Mouse (Mus musculus) retina, postnatal 7 days (tissue): ENCODE results near the gene Hps4.
"Not testable (repeated sequence)": the region's sequence is repeated elsewhere in the genome, so short reads cannot be mapped to it uniquely, and the experiment has no call there.

Source experiments
- DNase-seq: peaks from one replicate; pipeline ENCODE4 v3.0.0-alpha.2; 2012; ENCODE audit warnings: low read depth, low spot score

Gene Hps4

DNA sequence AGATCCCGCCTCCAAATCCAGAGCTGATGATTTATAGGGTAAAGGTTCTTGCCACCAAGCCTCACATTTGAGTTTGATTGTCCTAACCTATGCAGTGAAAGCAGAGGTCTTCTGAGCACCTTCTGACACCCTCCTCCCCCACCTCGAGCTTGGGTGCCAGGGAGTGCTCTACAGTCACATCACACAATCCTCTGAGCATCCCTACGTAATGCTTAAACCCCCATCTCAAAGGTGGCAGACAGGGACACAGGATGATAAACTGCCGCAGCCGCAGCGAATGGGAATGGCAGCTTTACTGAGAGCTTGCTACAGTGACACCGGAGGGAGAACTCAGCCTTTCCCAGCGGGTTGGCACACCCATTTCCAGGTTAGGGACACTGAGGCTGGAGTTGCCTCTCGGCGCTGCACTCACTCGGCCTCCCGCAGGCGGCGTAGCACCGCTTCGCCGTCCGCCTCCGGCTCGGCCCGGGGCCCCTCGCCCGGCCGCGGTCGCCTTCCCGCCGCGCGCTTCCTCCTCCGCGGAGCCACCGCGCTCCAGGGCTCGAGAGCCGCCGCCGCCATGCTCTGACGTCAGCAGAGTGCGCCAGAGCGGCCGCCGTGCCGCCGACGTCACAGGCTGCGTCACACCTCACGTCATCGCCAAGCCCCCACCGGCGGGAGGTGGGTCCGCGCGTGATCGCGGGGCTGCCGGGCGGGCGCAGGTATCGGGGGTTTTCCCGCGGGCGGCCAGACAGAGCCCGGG, at the start of gene Hps4, which contains the start of gene Srrd:
Gene Hps4, plus strand, starts transcription at position 621 of the 742 bp plus-strand sequence.
Gene Srrd, minus strand, starts transcription at position 578 of the 742 bp plus-strand sequence.
- DNase-seq, result peak; percentile 78

DNA sequence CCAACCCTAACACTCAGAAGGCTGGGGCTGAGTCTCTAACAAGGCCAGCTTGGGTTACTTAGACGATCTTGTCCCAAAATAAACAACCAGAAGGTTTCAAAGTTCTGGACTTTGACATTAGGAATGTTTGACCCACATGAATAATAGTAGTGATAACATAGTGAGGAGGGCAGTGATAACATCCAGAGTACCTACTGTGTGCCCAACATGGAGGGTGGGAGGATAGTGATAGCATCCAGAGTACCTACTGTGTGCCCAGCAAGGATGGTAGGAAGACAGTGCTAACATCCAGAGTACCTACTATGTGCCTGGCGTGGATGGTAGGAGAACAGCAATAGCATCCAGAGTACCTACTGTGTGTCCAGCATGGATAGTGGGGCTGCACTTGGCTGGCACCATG, 49.1 kb upstream of the Hps4 start:
- DNase-seq, result no peak

DNA sequence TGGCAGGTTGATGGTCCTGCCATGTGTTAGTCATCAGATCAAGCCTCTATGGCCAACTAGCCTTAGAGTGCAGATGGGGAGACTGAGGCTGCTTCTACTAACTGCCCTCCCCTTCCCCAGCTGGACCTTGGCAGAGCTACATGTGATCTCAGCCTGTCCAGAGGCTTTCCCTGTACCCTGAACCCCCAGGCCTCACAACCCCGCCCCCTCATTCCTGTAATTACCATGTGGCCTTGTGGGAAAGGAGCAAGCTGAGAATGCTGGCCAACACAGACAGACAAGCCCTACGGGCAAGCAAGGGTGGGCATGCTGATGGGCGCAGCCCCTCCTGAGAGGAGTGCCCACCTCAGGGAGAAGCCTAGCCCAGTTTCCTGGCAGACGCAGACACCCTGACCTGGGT, 48.2 kb upstream of the Hps4 start:
- no peak for DNase-seq

DNA sequence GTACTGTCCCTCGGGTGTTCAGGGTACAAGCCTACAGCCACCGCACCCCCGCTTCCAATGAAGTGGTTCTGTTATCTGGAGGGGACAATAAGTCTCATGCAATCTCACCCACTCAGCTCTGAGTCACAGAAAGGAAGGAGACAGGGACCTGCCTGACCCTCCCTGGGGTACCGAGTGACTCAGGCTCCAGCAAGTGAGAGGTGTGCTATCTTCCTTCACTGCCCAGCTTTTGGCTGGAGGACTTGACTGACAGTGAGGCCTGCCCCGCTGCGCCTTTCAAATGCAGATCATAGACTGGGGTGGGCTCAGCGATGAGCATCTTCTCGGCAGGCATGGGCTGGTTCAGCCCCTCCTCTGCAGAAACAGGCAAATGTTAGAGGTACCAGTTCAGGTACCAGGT, 47.7 kb upstream of the Hps4 start:
- DNase-seq, result no peak

DNA sequence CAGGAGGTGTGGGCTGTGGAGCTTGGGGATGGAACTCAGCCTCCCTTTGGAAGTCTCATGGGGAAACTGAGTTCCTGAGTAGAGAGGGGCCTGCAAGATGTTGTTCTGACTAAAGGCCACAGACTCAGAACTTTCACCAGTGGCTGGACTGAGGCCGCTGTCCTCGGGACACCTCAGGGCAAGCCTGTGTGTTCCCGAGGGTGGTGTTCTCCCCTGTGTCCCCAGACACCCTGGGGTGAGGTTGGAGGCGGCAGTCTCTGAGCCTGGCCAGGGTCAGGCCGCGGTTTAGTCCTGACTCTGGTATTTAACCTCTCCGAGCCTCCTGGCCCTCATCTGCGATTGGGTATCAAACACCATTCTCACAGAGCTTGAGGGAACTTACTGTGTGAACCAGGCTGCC, 47.3 kb upstream of the Hps4 start:
- DNase-seq, result no peak

DNA sequence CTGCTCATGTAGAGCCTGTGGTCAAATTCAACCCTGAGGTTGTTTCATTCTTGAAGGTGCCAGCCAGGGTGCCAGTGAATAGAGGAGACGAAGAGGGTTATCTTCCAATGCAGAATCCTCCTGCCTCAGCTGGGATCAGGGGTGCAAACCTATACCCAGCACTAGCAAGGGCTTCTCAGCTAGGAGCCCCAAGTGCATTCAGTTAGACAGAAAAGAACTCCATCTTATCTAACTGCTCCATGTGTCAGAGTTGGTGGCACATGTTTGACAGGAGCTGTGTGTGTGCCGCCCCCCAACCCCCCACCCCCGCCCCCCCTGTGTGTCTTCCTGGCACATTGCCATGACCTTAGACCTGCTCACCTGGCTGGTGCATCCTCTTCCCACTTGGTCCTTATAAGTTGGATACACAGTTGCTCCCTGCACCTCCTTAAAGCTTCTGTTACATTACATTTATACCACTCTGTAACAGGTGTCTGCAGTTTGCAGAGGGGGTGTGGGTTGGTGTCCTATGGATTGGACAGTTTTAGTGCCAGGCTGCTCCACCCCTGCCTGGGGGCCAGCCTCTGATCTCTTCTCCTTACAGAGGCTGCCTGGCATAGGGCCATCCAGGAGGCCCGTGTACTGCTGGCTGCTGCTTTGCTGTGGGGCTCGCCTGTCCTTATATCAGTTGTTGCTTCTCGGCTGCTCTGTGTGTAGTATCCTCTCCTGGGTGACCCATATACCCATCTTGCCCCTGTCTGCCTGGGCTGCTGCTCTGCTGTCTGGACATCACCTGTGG, 46.3 kb upstream of the Hps4 start:
- no peak for DNase-seq

DNA sequence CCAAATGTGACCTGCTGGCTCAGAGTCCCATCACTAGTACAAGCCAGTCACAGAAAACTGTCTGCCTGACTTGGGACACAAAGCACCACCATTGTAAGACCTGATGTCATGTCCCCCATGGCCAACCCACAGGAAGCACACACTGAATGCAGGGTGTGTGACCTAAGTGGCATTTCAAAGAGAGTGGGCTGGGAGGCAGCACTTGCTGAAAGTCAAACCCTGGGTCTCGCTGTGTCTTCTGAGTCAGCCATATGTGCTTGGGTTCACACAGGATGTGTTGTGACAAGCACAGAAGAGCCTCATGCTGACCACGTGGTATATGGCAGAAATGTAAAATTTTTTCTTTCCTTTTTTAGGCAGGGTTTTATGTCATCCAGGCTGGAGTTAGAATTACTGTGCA, 45.6 kb upstream of the Hps4 start:
- DNase-seq, result no peak

DNA sequence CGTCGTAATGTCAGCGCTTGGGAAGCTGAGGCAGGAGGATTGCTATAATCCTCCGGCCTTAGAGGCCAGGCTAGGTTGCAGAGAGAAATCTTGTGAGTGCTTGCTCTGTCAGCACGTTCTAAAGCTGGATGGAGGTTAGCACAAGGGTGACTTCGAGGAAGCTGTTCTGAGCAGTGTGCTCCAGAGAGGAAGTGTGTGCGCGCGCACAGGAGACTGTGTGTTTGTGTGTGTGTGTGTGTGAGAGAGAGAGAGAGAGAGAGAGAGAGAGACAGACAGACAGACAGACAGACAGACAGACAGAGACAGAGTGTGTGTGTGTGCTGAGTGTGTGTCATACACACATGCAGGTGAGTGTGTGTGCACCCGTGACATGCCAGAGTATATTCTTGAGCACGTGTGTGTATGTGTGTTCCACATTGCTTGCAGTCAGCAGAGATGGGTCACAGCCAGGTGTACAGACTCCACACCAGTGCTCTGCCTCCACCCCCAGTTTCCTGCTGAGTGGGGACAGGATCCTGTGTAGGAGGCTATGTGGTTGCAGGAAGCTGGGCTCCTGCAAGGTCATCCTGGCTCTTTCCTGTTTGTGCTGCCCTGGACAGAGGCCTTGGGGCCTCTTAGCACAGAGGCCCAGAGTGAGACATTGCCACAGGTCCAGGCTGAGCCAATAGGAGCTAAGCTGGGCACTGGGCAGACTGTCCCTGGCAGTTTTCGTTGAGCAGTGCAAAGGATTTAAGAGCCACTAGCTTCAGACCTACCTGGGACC, 44.5 kb upstream of the Hps4 start:
- DNase-seq, result no peak

DNA sequence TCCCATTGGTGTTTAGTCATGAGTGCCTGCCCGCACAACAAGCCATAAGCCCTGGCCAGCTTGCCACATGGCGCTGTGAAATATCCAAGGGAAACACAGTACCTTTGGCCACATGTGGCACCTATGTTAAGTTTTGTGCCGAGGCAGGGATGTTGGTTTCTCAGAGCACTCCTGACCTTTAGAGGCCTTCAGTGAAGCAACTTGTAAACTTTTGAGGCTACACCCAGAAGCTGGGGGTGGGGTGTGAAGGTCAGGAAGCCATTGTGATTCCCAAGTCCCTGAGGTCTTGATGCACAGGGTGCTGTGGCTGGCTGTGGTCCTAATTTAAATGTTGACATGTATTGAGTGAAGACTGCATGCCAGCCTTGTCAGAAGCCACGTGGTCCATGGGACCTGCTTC, 43.5 kb upstream of the Hps4 start:
- no peak for DNase-seq

DNA sequence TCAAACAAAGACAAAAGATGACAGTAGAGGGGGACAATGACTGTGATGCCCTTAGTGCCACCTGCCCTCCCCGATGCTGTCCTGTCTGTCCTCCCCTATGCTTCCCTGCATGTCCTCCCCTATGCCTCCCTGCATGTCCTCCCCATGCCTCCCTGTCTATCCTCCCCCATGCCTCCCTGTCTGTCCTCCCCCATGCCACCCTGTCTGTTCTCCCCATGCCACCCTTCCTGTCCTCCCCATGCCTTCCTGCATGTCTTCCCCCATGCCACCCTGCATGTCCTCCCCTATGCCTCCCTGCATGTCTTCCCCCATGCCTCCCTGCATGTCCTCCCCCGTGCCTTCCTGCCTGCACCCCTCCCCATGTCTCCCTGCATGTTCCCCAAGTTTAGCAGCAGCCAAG, 42.8 kb upstream of the Hps4 start:
- DNase-seq, result no peak

DNA sequence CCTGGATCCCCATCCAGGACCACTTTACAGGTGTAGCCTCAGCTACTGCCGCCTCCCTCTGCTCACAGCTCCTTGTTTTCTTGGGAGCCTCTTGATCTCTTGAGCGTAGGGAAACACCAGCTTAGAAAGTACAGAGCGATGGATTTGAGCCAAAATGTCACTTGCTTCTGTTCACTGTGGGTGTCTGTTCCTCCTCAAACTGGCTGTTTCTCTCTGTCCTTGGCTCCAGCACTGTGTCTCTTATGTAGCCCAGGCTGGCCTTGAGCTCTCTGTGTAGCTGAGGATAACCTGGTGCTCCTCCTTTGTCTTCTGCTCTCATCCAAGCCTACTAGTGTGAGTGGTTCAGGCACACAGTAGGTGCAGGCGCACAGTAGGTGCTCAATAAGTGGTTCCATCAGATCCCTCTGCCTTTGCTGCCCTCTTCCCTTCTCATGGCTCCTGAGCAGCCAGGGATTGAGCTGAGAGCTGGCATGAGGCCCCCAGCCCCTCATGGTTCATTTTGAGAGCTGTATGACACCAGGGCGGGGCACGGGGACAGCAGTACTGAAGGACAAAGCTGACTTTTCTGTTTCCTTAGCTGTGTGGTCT, 42.1 kb upstream of the Hps4 start:
- DNase-seq, result no peak

DNA sequence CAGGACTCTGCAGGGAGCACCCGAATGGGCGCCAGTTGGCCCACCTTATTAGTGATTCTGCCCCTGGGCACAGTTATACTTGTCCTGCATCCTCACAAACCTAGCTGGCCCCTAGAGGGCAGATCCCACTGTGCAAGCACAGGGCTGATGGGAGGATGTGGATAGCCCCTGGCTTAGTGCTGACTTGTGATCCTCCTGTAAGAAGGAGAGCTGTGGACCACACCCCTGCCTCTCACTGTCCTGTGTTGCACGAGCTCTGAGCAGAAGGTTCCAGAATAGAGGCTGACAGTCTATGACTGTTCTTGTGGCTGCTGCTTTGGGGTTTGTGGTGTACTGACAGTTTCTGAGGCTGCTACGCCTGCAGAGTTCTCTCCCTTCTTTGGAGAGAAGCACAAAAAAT, 41.2 kb upstream of the Hps4 start:
- DNase-seq, result no peak

DNA sequence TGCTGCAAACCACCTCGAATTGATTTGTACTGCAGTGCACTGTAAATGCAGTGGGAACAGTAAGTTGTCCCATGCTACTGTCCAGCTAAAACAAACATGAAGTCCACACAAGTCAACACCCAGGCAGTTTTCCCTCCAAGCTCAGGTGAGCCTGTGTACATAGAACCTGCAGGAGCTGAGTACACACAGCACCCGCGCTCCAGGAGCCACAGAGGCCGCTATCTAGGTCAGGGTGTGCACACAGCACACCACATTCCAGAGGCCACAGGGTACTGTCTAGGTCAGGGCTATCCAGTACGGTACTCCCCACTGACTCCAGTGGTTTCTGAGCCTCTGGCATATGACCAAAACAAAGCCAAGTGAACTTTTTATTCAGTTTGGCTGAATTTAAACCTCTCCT, 40.6 kb upstream of the Hps4 start:
- DNase-seq, result no peak

DNA sequence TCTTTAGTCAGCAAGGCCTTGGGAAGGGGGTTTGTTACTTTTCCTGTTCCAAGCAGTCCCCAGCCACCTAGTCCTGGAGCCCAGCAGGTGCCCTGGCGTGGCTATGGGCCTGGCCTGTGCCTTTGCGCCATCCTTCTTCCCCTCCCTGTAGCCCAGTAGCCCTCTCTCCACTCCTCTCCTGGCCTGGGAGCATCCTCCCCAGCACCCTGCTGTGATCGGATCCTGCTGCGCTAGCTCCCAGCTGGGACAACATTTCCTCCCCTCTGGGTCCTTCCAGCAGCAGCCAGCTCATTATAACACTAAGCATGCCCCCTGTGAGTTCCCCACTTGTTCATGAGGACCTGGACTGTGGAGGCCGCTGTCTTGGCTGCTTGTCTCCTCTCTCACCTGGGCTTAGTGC, 37.0 kb upstream of the Hps4 start:
- DNase-seq, result no peak

DNA sequence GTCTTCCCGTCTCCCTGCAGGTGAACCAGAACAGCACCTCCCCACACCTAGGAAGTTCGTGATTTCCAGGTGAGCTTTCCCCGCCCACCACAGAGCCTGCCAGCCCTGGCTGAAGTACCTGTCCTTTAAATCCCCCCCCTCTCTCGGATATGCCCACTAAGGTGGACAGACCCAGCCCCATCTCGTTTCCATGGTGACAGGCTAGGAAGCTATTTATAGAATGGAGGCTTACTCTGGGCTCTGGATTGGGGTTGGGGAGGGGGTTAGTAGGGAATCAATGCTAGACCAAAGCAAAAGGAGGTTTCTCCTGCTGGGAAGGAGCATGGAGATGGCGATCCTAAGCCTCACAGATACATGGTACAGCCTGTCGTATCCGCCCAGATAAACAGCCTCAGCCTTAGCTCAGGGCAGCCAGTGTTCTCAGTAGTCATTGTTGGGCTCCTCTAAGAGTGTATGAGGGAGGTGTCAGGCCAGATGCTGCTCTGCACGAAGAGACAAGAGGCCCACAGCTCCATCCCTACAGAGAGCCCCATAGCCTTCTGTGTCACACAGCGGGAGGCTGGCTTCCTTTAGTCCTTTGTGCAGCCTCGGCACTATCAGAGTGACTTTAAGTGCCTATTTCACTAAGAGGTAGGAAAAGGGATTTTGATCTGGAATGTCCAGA, 29.5 kb upstream of the Hps4 start:
- DNase-seq, result no peak

DNA sequence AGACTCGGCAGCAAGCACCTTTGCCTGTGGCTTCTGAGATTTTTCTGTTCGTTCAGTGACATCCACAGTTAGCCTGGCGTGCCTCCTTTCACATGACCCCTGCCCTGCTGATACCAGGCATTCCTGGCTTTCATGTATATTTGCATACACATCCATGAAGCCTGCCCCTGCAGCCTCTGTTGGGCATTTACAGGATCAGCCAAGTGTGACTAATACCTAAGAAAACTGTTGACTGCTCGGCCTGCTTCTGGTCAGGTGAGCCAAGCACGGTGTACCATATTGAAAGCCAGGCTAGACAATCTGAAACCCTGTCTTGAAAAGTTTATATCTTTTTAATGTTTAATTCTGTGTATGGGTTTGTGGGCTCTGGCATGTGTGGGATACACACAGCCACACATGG, 26.4 kb upstream of the Hps4 start:
- DNase-seq, result no peak

DNA sequence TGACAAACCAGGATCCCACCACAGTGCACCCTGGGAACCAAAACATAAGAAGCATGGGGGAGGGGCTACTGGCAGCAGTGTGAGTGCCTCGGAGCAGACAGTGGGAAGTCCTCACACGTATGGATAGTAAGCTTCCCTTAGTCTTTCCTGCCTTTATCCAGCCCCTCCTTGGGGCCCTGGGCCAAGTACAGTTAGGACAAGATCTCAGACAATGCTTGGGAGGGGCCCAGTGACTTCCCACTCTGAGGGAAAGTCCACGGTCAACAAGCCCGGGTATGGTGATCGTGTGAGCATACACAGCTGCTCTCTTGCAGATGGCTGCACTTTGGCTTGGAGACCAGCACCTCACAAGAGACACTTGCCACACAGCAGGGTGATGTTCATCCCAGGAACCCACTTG, 25.6 kb upstream of the Hps4 start:
- no peak for DNase-seq

DNA sequence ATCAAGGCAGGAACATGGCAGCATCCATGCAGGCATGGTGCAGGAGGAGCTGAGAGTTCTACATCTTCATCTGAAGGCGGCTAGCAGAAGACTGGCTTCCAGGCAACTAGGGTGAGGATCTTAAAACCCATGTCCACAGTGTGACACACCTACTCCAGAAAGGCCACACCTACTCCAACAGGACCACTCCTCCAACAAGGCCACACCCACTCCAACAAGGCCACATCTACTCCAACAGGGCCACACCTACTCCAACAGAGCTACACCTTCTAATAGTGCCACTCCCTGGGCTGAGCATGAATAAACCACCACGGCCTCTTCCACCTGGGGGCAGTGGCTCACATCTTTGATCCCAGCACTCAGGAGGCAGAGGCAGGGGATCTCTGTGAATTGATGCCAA, 23.5 kb upstream of the Hps4 start:
- DNase-seq, result not testable (repeated sequence)

DNA sequence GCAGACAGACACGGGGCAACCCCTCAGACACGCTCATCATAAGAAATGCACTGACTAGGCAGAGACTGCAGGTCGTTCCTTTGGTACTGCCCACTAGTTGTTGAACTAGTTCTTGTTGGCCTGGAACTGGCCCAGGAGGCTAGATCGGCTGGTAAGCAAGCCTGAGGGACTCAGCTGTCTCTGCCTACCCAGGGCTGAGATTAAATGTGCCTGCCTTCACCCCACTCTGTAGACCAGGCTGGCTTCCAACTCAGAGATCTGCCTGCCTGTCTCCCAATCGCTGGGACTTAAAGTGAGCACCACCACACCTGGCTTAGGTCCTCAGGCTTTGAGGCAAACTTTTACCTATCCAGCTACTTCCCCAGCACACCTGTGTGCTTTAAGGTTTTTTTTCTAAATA, 22.5 kb upstream of the Hps4 start:
- DNase-seq, result no peak

DNA sequence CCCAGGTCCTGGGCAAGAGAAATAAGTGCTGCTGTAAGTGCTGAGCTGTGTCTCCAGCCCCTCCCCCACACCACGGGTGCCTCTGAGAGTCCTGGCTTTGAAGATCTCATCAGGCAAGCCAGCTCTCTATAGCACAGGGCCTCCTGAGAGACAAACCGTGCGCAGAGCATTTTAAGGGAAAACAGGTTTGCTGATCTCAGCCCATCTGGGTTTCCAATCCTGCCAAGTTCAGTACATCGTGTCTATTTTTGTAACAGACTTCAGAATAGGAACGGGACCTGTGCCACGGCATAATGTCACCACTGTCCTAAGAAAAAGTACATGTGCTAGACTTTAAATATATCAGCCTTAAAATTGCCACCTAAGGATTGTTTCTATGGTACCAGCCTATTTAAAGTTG, 21.9 kb upstream of the Hps4 start:
- DNase-seq, result no peak

DNA sequence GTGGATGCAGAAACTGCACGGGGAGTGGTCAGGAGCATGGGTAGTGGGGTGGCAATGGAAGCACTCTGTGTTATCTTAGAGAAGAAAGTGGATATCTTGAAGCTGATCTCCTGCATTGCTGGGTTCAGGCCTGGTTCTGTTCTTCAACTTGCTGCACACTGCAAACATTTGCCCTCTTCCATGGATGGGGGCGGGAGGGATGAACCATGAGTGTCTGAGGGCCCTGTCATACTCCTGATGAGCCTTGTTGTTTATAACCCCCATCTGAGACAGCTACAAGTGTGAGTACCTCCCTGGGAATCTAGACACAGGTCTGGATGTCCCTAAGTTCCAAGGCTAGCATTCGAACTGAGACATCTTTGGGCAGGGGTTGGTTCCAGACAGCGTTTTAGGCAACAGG, 21.5 kb upstream of the Hps4 start:
- DNase-seq, result no peak

DNA sequence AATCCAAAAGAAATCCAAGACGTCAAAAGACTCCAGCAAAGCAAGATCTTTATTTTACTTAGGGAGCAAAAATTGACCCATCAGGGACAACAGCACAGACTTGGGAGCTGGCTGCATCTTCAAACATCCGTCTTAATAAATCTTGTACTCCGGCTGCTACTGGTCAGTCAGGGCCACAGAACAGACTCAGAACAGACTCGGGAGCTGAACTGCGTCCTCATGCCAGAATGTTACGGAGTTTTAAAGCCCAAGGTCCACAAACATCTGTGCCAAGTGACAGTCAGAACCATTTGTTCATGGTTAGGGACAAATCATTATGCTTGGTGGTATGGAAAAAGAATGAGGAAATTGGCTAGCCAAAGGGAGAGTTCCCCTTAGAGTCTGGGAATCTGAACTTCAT, 19.6 kb upstream of the Hps4 start:
- DNase-seq, result no peak
